Mouse (Mus musculus) layer of hippocampus, adult 18-20 months (tissue): ENCODE measurements at regions not wholly inside any gene's neighbourhood (a gene's known extent, or its start where the extent isn't known, plus 50 kb on each side); places are given as distances from the start of the nearest gene placed in this dataset.

Source experiments
- DNase-seq, 2 experiments: peaks; one replicate each; pipeline ENCODE4 v3.0.0; 2022; ENCODE audit warnings: low spot score in 2 of 2

DNA sequence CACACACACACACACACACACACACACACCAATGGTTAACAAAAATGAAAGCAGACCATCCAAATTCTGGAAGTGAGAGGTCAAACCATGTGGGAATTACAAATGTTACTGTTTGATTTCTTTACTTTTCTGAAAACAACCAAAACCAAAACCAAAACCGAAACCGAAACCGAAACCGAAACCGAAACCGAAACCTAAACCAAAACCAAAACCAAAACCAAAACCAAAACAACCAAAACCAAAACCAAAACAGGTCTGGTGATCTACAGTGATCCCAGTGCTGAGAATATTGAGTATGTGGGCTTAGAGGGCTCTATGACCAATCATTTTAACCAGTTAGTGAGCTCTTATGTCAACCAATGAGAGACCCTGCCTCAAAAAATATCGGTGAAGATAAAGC is 1407.6 kb upstream of the Cdh20 start:
- DNase-seq, result no peak

DNA sequence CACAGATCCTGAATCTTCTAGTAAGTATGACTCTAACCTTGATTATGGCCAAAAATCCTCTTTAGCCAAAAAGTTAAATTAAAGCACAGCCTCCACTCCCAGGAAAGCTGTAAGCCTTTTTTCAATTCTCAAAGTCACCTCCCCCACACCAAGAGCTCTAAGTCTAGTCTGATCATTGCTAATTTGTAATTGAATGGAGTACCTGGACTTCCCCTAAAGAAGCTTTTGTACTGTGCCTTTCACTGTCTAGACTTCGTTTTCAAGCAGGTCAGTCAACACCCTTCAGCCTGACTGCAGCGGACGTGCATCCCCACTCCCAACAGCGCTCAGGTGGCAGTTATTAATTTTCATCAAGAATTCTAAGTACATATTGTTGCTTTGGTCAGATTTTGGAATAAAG is 1395.5 kb upstream of the Cdh20 start:
- DNase-seq, result no peak

DNA sequence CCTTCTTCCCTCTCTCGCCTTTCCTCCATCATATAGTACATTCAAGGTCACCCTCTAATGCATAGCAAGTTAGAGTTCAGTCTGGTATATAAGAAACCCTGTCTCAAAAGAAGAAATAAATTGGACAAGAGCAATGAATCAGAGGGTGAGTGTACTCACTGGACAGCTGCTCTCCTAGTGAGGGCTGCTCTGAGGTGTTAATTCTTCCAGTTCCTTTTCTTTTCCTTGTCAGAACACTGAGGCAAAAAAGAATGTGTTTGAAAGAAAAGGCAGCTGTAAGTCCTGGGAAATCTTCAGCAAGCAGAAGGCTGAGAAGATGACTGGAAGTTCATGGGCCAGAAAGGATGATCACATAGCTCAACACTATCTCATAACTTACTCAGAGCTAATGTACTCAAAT is 1348.2 kb upstream of the Cdh20 start:
- DNase-seq, result no peak

- peak in 1 of 2 experiments; percentile 24 for DNase-seq
Measured at GRCm38 (mm10) chr1:103420994-103421637, 1347.2 kb upstream of the Cdh20 start.

- DNase-seq, result no peak
Measured at GRCm38 (mm10) chr1:103421638-103422001, 1346.7 kb upstream of the Cdh20 start.

DNA sequence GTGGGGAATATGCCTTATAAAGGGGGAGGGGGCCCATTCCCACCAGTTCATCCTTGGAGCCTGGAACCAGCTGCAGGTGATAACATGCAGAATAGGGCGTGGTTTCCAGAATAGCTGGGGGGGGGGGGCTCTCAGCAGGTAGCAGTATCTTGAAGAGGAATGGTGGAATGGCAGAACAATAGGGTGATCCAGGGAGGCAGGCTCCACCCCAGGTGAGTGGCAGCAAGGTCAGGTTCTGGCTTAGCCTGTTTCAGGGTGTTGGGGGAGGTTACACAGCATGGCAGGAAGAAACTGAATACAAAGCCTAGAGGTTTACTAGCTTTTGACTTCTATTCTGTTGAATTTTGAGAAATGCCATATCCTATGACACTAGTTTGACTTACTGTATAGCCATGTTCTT is 1296.8 kb upstream of the Cdh20 start:
- DNase-seq, result no peak

DNA sequence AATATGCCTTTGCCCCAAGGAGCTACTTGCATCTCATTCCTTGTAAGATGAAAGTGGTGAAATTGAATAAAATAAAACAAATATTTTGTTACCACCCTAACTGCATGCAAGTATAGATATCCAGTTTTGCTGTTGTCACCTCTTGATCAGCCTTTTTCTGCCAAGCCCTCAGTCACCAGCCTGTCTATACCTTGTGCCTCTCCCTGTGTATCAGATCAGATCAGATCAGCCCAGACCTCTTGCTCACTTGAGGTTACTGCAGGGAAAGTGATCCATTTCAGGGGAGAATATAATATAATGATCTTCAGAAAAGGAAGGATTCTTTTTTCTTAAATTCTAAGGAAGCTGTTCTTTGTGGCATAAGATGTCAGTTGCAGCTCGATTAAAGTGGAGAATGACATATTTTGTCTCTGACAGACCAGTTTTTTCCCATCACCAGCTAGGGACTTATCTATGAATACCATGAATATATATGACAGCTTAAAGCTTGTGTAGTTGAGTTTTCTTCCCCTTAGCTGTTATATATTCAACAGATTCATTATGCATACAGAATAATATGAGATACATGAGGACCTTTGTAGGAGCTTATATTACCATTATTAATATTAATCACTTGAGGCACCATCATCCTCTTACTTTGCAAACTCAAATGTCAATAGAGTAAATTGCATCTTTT is 1264.7 kb upstream of the Cdh20 start:
- DNase-seq, result no peak
